ENCODE assay signal across 12 mouse cellular contexts in genomic region chr9:59687416-59688046, GRCm38 (mm10). TPM values are rescaled to one million over a fixed set of nuclear protein-coding genes. Genes with fewer than 3 reads are reported as not detected.
DNase-seq lines count a peak whose midpoint lies in the region; ATAC-seq and TF ChIP-seq lines count a peak whose summit lies in the region.
"Had no signal": no experiment of that assay in that cellular context is flagged by ENCODE, and none has a peak within 500 bp of the region (broad histone marks: within the 10 kb centered on the region; RNA-seq: fewer than 3 reads in every experiment).

No protein-coding gene starts in this region.

- H3K4me1 ChIP-seq in embryonic fibroblast, embryonic 13.5 days (ENCODE audit: control insufficient read depth, insufficient read depth, low read length), result peaks cover 2% of the 10 kb centered on the region; the same call in 1 of the 2 replicates
- peaks cover 7% of the 10 kb centered on the region for H3K4me1 ChIP-seq in midbrain, postnatal 0 days (ENCODE audit: insufficient read depth, low read length)
- peaks cover 14% of the 10 kb centered on the region for H3K4me1 ChIP-seq in heart, embryonic 10.5 days

- no peak for TF ChIP-seq POLR2A in embryonic fibroblast, embryonic 13.5 days (IDR thresholded peaks at IDR 0.05; ENCODE audit: low read depth, low read length)

- H3K9ac ChIP-seq in midbrain, postnatal 0 days (replicated peaks; ENCODE audit: low read length, poor library complexity, severe bottlenecking), result no peak overlapping the region
- H3K9ac ChIP-seq: hindbrain, embryonic 15.5 days had no signal

- intact Hi-C loops in gastrocnemius, postnatal 36 days (cut with DNase I), result no loop called here

- DNase-seq in urinary bladder, postnatal 14 days (ENCODE audit: low spot score), result peak; percentile 28
- DNase-seq in urinary bladder, postnatal 4 days (ENCODE audit: low spot score in 2 of 2), result no peak
- peak; percentile 29 for DNase-seq in lung, postnatal 10 days
- no peak for DNase-seq in gastrocnemius, postnatal 36 days
- DNase-seq in midbrain, postnatal 0 days (ENCODE audit: low spot score), result no peak
- DNase-seq in heart, embryonic 10.5 days (ENCODE audit: low spot score), result no peak
- DNase-seq: adrenal gland, postnatal 36 days; cerebellum, postnatal 36 days; heart, adult 11 months had no signal

- 0 out of 2 replicates have a peak overlapping the region, but pooled peaks have one; percentile 29 for H3K27ac ChIP-seq in embryonic fibroblast, embryonic 13.5 days (ENCODE audit: insufficient read depth, low read length)
- H3K27ac ChIP-seq in midbrain, postnatal 0 days (ENCODE audit: low read depth, low read length), result no peak overlapping the region
- H3K27ac ChIP-seq in heart, embryonic 10.5 days, result no peak overlapping the region
- H3K27ac ChIP-seq: forebrain, embryonic 10.5 days; hindbrain, embryonic 15.5 days had no signal

- 37% methylated on average over 6 of the region's 6 CpGs for WGBS in midbrain, postnatal 0 days
- WGBS in heart, embryonic 10.5 days, result 25% methylated on average over 6 of the region's 6 CpGs

- no peaks in the 10 kb centered on the region for H3K9me3 ChIP-seq in midbrain, postnatal 0 days (ENCODE audit: low read length)
- no peaks in the 10 kb centered on the region for H3K9me3 ChIP-seq in heart, embryonic 10.5 days
- H3K9me3 ChIP-seq: forebrain, embryonic 10.5 days; hindbrain, embryonic 15.5 days had no signal

- no peaks in the 10 kb centered on the region for H3K36me3 ChIP-seq in midbrain, postnatal 0 days (ENCODE audit: insufficient read depth, low read length)
- H3K36me3 ChIP-seq in heart, embryonic 10.5 days, result no peaks in the 10 kb centered on the region
- H3K36me3 ChIP-seq: forebrain, embryonic 10.5 days; hindbrain, embryonic 15.5 days had no signal

- ATAC-seq in midbrain, postnatal 0 days (ENCODE audit: low FRiP score), result no peak

- H3K4me2 ChIP-seq in midbrain, postnatal 0 days (ENCODE audit: low read depth, low read length, poor library complexity, severe bottlenecking), result no peak overlapping the region
- H3K4me2 ChIP-seq: hindbrain, embryonic 15.5 days had no signal

- H3K4me3 ChIP-seq in embryonic fibroblast, embryonic 13.5 days (ENCODE audit: insufficient read depth, low read length), result no peak overlapping the region
- no peak overlapping the region for H3K4me3 ChIP-seq in midbrain, postnatal 0 days (ENCODE audit: low read depth, low read length)
- no peak overlapping the region for H3K4me3 ChIP-seq in heart, embryonic 10.5 days
- H3K4me3 ChIP-seq: forebrain, embryonic 10.5 days; hindbrain, embryonic 15.5 days had no signal

- no peak for TF ChIP-seq CTCF in embryonic fibroblast, embryonic 13.5 days (IDR thresholded peaks at IDR 0.05; ENCODE audit: borderline replicate concordance, insufficient read depth, low read length)
- TF ChIP-seq CTCF in midbrain, postnatal 0 days (IDR thresholded peaks at IDR 0.05), result no peak

- H3K27me3 ChIP-seq in midbrain, postnatal 0 days (ENCODE audit: insufficient read depth, low read length), result no peaks in the 10 kb centered on the region
- peaks cover 11% of the 10 kb centered on the region for H3K27me3 ChIP-seq in heart, embryonic 10.5 days (ENCODE audit: insufficient read depth, poor library complexity, severe bottlenecking)
- H3K27me3 ChIP-seq: hindbrain, embryonic 15.5 days had no signal

RNA-seq across cellular contexts. Expression of gene Gramd2, which starts 7.6 kb away (rescaled TPM):
- 0.53 and 0.67 TPM in 2 replicates for polyA plus RNA-seq in embryonic fibroblast, embryonic 13.5 days (2011; ENCODE audit: insufficient read length, low read depth, missing spikeins)
- total RNA-seq in gastrocnemius, postnatal 36 days (2021), result under 1 TPM in 1 of 2 experiments, not detected in 1; 0.25 TPM
- 8.9 and 12.1 TPM in 2 replicates for total RNA-seq in midbrain, postnatal 0 days (2014; rRNA removed)
- 4.4 and 5.2 TPM in 2 replicates for polyA plus RNA-seq in midbrain, postnatal 0 days (2015; fragmentation: Nextera tagmentation; extraction: Ambion mirVana)
- polyA plus RNA-seq in heart, embryonic 10.5 days (2016; fragmentation: Nextera tagmentation; extraction: Ambion mirVana), result 0.10 and 0.18 TPM in 2 replicates

RNA-seq across cellular contexts. Expression of gene Pkm, which starts 31.4 kb away (rescaled TPM):
- polyA plus RNA-seq in embryonic fibroblast, embryonic 13.5 days (2011; ENCODE audit: insufficient read length, low read depth, missing spikeins), result 1,030 and 1,261 TPM in 2 replicates
- 1,000 to 10,000 TPM; 2,923 to 3,646 TPM for total RNA-seq in gastrocnemius, postnatal 36 days (2021)
- 722 and 739 TPM in 2 replicates for total RNA-seq in midbrain, postnatal 0 days (2014; rRNA removed)
- polyA plus RNA-seq in midbrain, postnatal 0 days (2015; fragmentation: Nextera tagmentation; extraction: Ambion mirVana), result 780 and 851 TPM in 2 replicates
- polyA plus RNA-seq in heart, embryonic 10.5 days (2016; fragmentation: Nextera tagmentation; extraction: Ambion mirVana), result 2,435 and 2,436 TPM in 2 replicates

Comparison
In these comparisons a context has a peak if more than half of its experiments do, and no peak if none do; other contexts are left out.
1. DNase-seq: peak in urinary bladder, postnatal 14 days (single experiment) and lung, postnatal 10 days (single experiment); none in urinary bladder, postnatal 4 days (0 of 2), gastrocnemius, postnatal 36 days (0 of 2), midbrain, postnatal 0 days (single experiment) and heart, embryonic 10.5 days (single experiment).